Mouse (Mus musculus): ENCODE measurements around the gene Qtrt2.

DNA sequence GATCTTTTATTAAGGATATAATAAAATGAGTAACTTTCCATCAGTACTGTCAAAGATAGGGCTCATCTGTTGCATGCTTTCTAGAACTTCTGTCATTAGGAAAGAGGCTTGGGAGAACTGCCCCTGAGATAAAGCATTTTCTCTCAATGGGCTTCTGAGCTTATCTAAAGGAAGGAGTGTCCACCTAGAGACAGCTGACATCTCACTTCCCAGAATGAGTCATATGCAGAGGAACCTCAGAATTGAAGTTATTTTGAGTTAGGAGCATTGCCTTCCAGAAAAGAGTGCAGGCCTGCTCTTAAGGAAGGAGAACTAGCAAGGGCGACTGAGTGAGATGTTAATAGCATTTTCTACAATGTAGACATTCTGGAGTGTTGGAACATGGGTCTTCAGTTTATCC lies 85.4 kb downstream of the Qtrt2 start:
- TF ChIP-seq GATA1 (IDR thresholded peaks at IDR 0.05; ENCODE audit: borderline replicate concordance, low read length) = no peak
- TF ChIP-seq FLI1 (IDR thresholded peaks at IDR 0.05; ENCODE audit: low read length) = no peak

Measured in megakaryocyte, embryonic 14.5 days (primary cell).